Mouse (Mus musculus): Measurements from ENCODE around the gene Rnf44. TPM values are rescaled to one million over a fixed set of nuclear protein-coding genes. Genes with fewer than 3 reads are reported as not detected.

Gene Rnf44
- total RNA-seq, 1 experiment, result 60.3 TPM

- no peak overlapping the region for H3K4me3 ChIP-seq (ENCODE audit: insufficient read depth in 1 of 2, low read depth in 1 of 2, low read length in 2 of 2, poor library complexity in 1 of 2, severe bottlenecking in 1 of 2)
- H3K36me3 ChIP-seq (ENCODE audit: control insufficient read depth, insufficient read depth, low read length, poor library complexity, severe bottlenecking), result peaks cover 38% of the 10 kb centered on the region
- H3K4me1 ChIP-seq (ENCODE audit: control insufficient read depth in 2 of 2, insufficient read depth in 2 of 2, low read length in 2 of 2, poor library complexity in 1 of 2), result peaks cover 2 to 4% of the 10 kb centered on the region in 2 experiments; a peak in 1 of 4 replicates
- no peak overlapping the region for H3K27ac ChIP-seq (ENCODE audit: insufficient read depth, low read depth, low read length, poor library complexity, severe bottlenecking)
- no peak overlapping the region for H3K9ac ChIP-seq (ENCODE audit: insufficient read depth, low read depth, low read length, poor library complexity, severe bottlenecking)
- DNase-seq (ENCODE audit: low read depth, low spot score), result no peak
- H3K9me3 ChIP-seq (ENCODE audit: control insufficient read depth, insufficient read depth, low read depth, low read length), result no peaks in the 10 kb centered on the region
- in situ Hi-C loops (cut with MboI; ENCODE audit: low sequenced_read_pairs in 2 of 2, unreplicated experiment in 2 of 2), result no loop called here
- TF ChIP-seq ZNF384 (IDR thresholded peaks at IDR 0.05; ENCODE audit: low read depth, low read length) (no peak), HCFC1 (IDR thresholded peaks at IDR 0.05; ENCODE audit: borderline replicate concordance, insufficient read depth, low read length) (no peak), ZC3H11A (IDR thresholded peaks at IDR 0.05; ENCODE audit: borderline replicate concordance, low read depth, low read length) (no peak), MAFK (IDR thresholded peaks at IDR 0.05; ENCODE audit: insufficient read depth, low read depth, low read length) (no peak), CHD2 (IDR thresholded peaks at IDR 0.05; ENCODE audit: low read depth, low read length) (no peak)
Measured at GRCm38 (mm10) chr13:54660877-54661276, 32.8 kb downstream of the Rnf44 start.

- no peak overlapping the region for H3K27ac ChIP-seq (ENCODE audit: insufficient read depth, low read depth, low read length, poor library complexity, severe bottlenecking)
- peaks cover 50% of the 10 kb centered on the region for H3K36me3 ChIP-seq (ENCODE audit: control insufficient read depth, insufficient read depth, low read length, poor library complexity, severe bottlenecking)
- H3K9ac ChIP-seq (ENCODE audit: insufficient read depth, low read depth, low read length, poor library complexity, severe bottlenecking), result no peak overlapping the region
- TF ChIP-seq CHD2 (IDR thresholded peaks at IDR 0.05; ENCODE audit: low read depth, low read length), result no peak
- TF ChIP-seq MAFK (IDR thresholded peaks at IDR 0.05; ENCODE audit: insufficient read depth, low read depth, low read length), result no peak
- TF ChIP-seq ZNF384 (IDR thresholded peaks at IDR 0.05; ENCODE audit: low read depth, low read length), result no peak
- TF ChIP-seq HCFC1 (IDR thresholded peaks at IDR 0.05; ENCODE audit: borderline replicate concordance, insufficient read depth, low read length), result no peak
- no peak for TF ChIP-seq ZC3H11A (IDR thresholded peaks at IDR 0.05; ENCODE audit: borderline replicate concordance, low read depth, low read length)
- no peak overlapping the region for H3K4me3 ChIP-seq (ENCODE audit: insufficient read depth in 1 of 2, low read depth in 1 of 2, low read length in 2 of 2, poor library complexity in 1 of 2, severe bottlenecking in 1 of 2)
- no peak for DNase-seq (ENCODE audit: low read depth, low spot score)
- no peaks in the 10 kb centered on the region for H3K9me3 ChIP-seq (ENCODE audit: control insufficient read depth, insufficient read depth, low read depth, low read length)
- in situ Hi-C loops (cut with MboI; ENCODE audit: low sequenced_read_pairs in 2 of 2, unreplicated experiment in 2 of 2), result no loop called here
- H3K4me1 ChIP-seq (ENCODE audit: control insufficient read depth in 2 of 2, insufficient read depth in 2 of 2, low read length in 2 of 2, poor library complexity in 1 of 2), result no peaks in the 10 kb centered on the region
Measured at GRCm38 (mm10) chr13:54650461-54650860, 43.2 kb downstream of the Rnf44 start.

- Histone ChIP-seq H3K9ac (ENCODE audit: insufficient read depth, low read depth, low read length, poor library complexity, severe bottlenecking) (no peak overlapping the region), H3K27ac (ENCODE audit: insufficient read depth, low read depth, low read length, poor library complexity, severe bottlenecking) (no peak overlapping the region), H3K4me1 (ENCODE audit: control insufficient read depth in 2 of 2, insufficient read depth in 2 of 2, low read length in 2 of 2, poor library complexity in 1 of 2) (no peaks in the 10 kb centered on the region), H3K4me3 (ENCODE audit: insufficient read depth in 1 of 2, low read depth in 1 of 2, low read length in 2 of 2, poor library complexity in 1 of 2, severe bottlenecking in 1 of 2) (no peak overlapping the region), H3K9me3 (ENCODE audit: control insufficient read depth, insufficient read depth, low read depth, low read length) (no peaks in the 10 kb centered on the region), H3K36me3 (ENCODE audit: control insufficient read depth, insufficient read depth, low read length, poor library complexity, severe bottlenecking) (peaks cover 13% of the 10 kb centered on the region)
- DNase-seq (ENCODE audit: low read depth, low spot score), result no peak
- in situ Hi-C loops (cut with MboI; ENCODE audit: low sequenced_read_pairs in 2 of 2, unreplicated experiment in 2 of 2), result no loop called here
- TF ChIP-seq ZNF384 (IDR thresholded peaks at IDR 0.05; ENCODE audit: low read depth, low read length), result no peak
- TF ChIP-seq ZC3H11A (IDR thresholded peaks at IDR 0.05; ENCODE audit: borderline replicate concordance, low read depth, low read length), result no peak
- TF ChIP-seq MAFK (IDR thresholded peaks at IDR 0.05; ENCODE audit: insufficient read depth, low read depth, low read length), result no peak
- no peak for TF ChIP-seq CHD2 (IDR thresholded peaks at IDR 0.05; ENCODE audit: low read depth, low read length)
- TF ChIP-seq HCFC1 (IDR thresholded peaks at IDR 0.05; ENCODE audit: borderline replicate concordance, insufficient read depth, low read length), result no peak
Measured at GRCm38 (mm10) chr13:54635011-54635410, 58.7 kb downstream of the Rnf44 start.

- no peak for TF ChIP-seq HCFC1 (IDR thresholded peaks at IDR 0.05; ENCODE audit: borderline replicate concordance, insufficient read depth, low read length)
- 0 out of 2 replicates have a peak, but pooled peaks have one; percentile 45 for TF ChIP-seq ZNF384 (IDR thresholded peaks at IDR 0.05; ENCODE audit: low read depth, low read length)
- H3K27ac ChIP-seq (ENCODE audit: insufficient read depth, low read depth, low read length, poor library complexity, severe bottlenecking), result no peak overlapping the region
- no peak overlapping the region for H3K4me3 ChIP-seq (ENCODE audit: insufficient read depth in 1 of 2, low read depth in 1 of 2, low read length in 2 of 2, poor library complexity in 1 of 2, severe bottlenecking in 1 of 2)
- H3K9ac ChIP-seq (ENCODE audit: insufficient read depth, low read depth, low read length, poor library complexity, severe bottlenecking), result no peak overlapping the region
- in situ Hi-C loops (cut with MboI; ENCODE audit: low sequenced_read_pairs in 2 of 2, unreplicated experiment in 2 of 2), result no loop called here
- no peaks in the 10 kb centered on the region for H3K9me3 ChIP-seq (ENCODE audit: control insufficient read depth, insufficient read depth, low read depth, low read length)
- H3K36me3 ChIP-seq (ENCODE audit: control insufficient read depth, insufficient read depth, low read length, poor library complexity, severe bottlenecking), result peaks cover 4% of the 10 kb centered on the region; the same call in 1 of the 2 replicates
- no peak for DNase-seq (ENCODE audit: low read depth, low spot score)
- H3K4me1 ChIP-seq (ENCODE audit: control insufficient read depth in 2 of 2, insufficient read depth in 2 of 2, low read length in 2 of 2, poor library complexity in 1 of 2), result no peaks in the 10 kb centered on the region
Measured at GRCm38 (mm10) chr13:54632731-54633277, 60.9 kb downstream of the Rnf44 start.

Other genes starting within 250 kb of the Rnf44 start
- 54.6 and 81.8 TPM in 2 replicates for gene Thoc3, start 225.1 kb downstream of the Rnf44 start, total RNA-seq (2012; rRNA removed)
- gene Simc1, start 190.1 kb downstream of the Rnf44 start, total RNA-seq (2012; rRNA removed), result 6.9 and 10.8 TPM in 2 replicates
- gene 4833439L19Rik, start 128.5 kb downstream of the Rnf44 start, total RNA-seq (2012; rRNA removed), result 48.0 and 52.8 TPM in 2 replicates
- 38.3 and 51.0 TPM in 2 replicates for gene Arl10, start 118.9 kb downstream of the Rnf44 start, total RNA-seq (2012; rRNA removed)
- gene Nop16, start 103.8 kb downstream of the Rnf44 start, total RNA-seq (2012; rRNA removed), result 53.2 and 65.5 TPM in 2 replicates
- 108 and 156 TPM in 2 replicates for gene Higd2a, start 103.7 kb downstream of the Rnf44 start, total RNA-seq (2012; rRNA removed)
- 49.5 and 75.1 TPM in 2 replicates for gene Cltb, start 82.6 kb downstream of the Rnf44 start, total RNA-seq (2012; rRNA removed)
- gene Faf2, start 72.1 kb downstream of the Rnf44 start, total RNA-seq (2012; rRNA removed), result 76.3 and 108 TPM in 2 replicates
- 0.31 and 0.69 TPM in 2 replicates for gene Cdhr2, start 7.6 kb upstream of the Rnf44 start, total RNA-seq (2012; rRNA removed)
- 0.37 and 0.58 TPM in 2 replicates for gene Gprin1, start 56.0 kb upstream of the Rnf44 start, total RNA-seq (2012; rRNA removed)
- 0.16 TPM in 1 of 2 replicates, not detected in the other for gene Sncb, start 72.7 kb upstream of the Rnf44 start, total RNA-seq (2012; rRNA removed)
- 0.37 and 0.54 TPM in 2 replicates for gene Eif4e1b, start 90.1 kb upstream of the Rnf44 start, total RNA-seq (2012; rRNA removed)
- gene Tspan17, start 95.5 kb upstream of the Rnf44 start, total RNA-seq (2012; rRNA removed), result 9.8 and 10.4 TPM in 2 replicates

All from ES-E14 (cell line).